Mouse (Mus musculus) forebrain, postnatal 0 days (tissue): ENCODE data around the gene Hip1. TPM values are rescaled to one million over a fixed set of nuclear protein-coding genes. Genes with fewer than 3 reads are reported as not detected.
"Not testable (repeated sequence)": the region's sequence is repeated elsewhere in the genome, so short reads cannot be mapped to it uniquely, and the experiment has no call there.

ENCODE experiments used
- ATAC-seq: fragments of 200-750 bp; cut with Nextera tagmentation; 2 replicates; pipeline ENCODE4 v1.8.0; 2017; ENCODE audit warnings: mild to moderate bottlenecking, moderate library complexity
- DNase-seq: peaks from one replicate; pipeline ENCODE4 v3.0.0-alpha.2; 2015
- H3K27ac ChIP-seq: fragments of 300-500 bp; sonication (generic); 2 replicates; pipeline ENCODE4 v1.5.1; 2014; ENCODE audit warnings: low read depth, mild to moderate bottlenecking, antibody characterized with exemption, low read length, moderate library complexity, mixed read lengths
- H3K27me3 ChIP-seq: fragments of 300-500 bp; sonication (generic); 2 replicates; pipeline ENCODE4 v1.6.1; 2014; ENCODE audit warnings: mild to moderate bottlenecking, low read length, mixed read lengths; ENCODE audit not compliant: insufficient read depth
- H3K36me3 ChIP-seq: fragments of 300-500 bp; sonication (generic); 2 replicates; pipeline ENCODE4 v1.6.1; 2014; ENCODE audit warnings: mild to moderate bottlenecking, moderate library complexity; ENCODE audit not compliant: insufficient read depth
- H3K4me1 ChIP-seq: fragments of 300-500 bp; sonication (generic); 2 replicates; pipeline ENCODE4 v1.6.1; 2014; ENCODE audit warnings: antibody characterized with exemption; ENCODE audit not compliant: insufficient read depth
- H3K4me2 ChIP-seq: fragments of 300-500 bp; sonication (generic); 2 replicates; pipeline ENCODE4 v1.6.1; 2014; ENCODE audit warnings: low read depth, mild to moderate bottlenecking, moderate library complexity
- H3K4me3 ChIP-seq: fragments of 300-500 bp; sonication (generic); 2 replicates; pipeline ENCODE4 v1.5.1; 2014; ENCODE audit warnings: low read depth, low read length, mixed read lengths
- H3K9ac ChIP-seq: fragments of 300-500 bp; sonication (generic); 2 replicates; pipeline ENCODE4 v1.6.1; 2014; ENCODE audit warnings: mild to moderate bottlenecking
- H3K9me3 ChIP-seq: fragments of 300-500 bp; sonication (generic); 2 replicates; pipeline ENCODE4 v1.6.1; 2016; ENCODE audit warnings: low read length
- CTCF ChIP-seq: sonication (generic); IDR thresholded peaks from 2 replicates; pipeline ENCODE4 v1.5.1; 2016; ENCODE audit warnings: antibody characterized with exemption, control low read depth, low read depth
- WGBS: fragments of 180-500 bp; shearing (Covaris S2); extraction: QIAGEN DNeasy Blood & Tissue Kit; methylation state at CpG from one replicate; pipeline ENCODE4 v1.1.7; 2014; 5-methylcytosine and 5-hydroxymethylcytosine counted together
- polyA plus RNA-seq: library from polyadenylated mRNA; unstranded; fragments of >200 nt; fragmentation: Nextera tagmentation; extraction: Ambion mirVana; gene quantifications from 2 replicates; pipeline ENCODE4 v1.2.1, GENCODE M21; 2015
- total RNA-seq: library from RNA; depleted of rRNA; stranded (reverse); fragments of >200 nt; gene quantifications from 2 replicates; pipeline ENCODE4 v1.2.3, GENCODE M21; 2014

Hip1 gene
- total and polyA plus RNA-seq, 2 experiments from 2014 or later: 22.5 to 91.1 TPM

- Histone ChIP-seq H3K9ac (no peak overlapping the region), H3K9me3 (no peaks in the 10 kb centered on the region), H3K27ac (no peak overlapping the region), H3K4me1 (no peaks in the 10 kb centered on the region), H3K27me3 (no peaks in the 10 kb centered on the region), H3K36me3 (peaks cover 34% of the 10 kb centered on the region), H3K4me2 (no peak overlapping the region), H3K4me3 (no peak overlapping the region)
- ATAC-seq: no peak
- no peak for DNase-seq
- WGBS: 100% methylated on average over 2 of the region's 2 CpGs
- peak; percentile 36 for TF ChIP-seq CTCF
Measured at GRCm38 (mm10) chr5:135454256-135454655, 90.7 kb downstream of the Hip1 start.

GRCm38 (mm10) chr5:135451559-135451958, 93.4 kb downstream of the Hip1 start:
- ATAC-seq, H3K27ac ChIP-seq, H3K27me3 ChIP-seq, DNase-seq, H3K4me2 ChIP-seq, H3K4me1 ChIP-seq, H3K9me3 ChIP-seq, H3K4me3 ChIP-seq, H3K9ac ChIP-seq: not testable (repeated sequence)
- WGBS: 96% methylated on average over 5 of the region's 5 CpGs
- H3K36me3 ChIP-seq: peaks cover 40% of the 10 kb centered on the region

- WGBS: 75% methylated on average over 8 of the region's 8 CpGs
- Histone ChIP-seq H3K9ac (no peak overlapping the region), H3K9me3 (no peaks in the 10 kb centered on the region), H3K4me3 (no peak overlapping the region), H3K27ac (no peak overlapping the region), H3K4me2 (no peak overlapping the region), H3K4me1 (no peaks in the 10 kb centered on the region), H3K36me3 (peaks cover 40% of the 10 kb centered on the region), H3K27me3 (no peaks in the 10 kb centered on the region)
- DNase-seq: no peak
- no peak for ATAC-seq
- no peak for TF ChIP-seq CTCF
Measured at GRCm38 (mm10) chr5:135451100-135451499, 93.8 kb downstream of the Hip1 start.

DNA sequence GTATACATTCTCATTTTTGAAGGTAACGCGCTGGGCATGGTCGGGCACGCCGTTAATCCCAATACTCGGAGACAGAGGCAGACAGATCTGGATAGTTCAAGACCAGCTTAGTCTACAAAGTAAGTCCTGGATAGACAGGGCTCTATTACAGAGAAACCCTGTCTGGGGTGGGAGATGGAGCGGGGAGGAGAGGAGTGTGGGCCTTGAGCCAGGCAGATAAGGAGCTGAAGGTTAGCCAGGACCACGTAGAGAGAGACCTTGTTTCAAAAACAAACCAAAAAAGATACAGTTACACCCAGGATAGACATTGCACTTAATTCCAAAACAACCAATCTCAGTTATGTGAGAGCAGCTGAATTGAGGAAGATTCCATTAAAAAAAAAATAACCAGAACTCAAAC, 99.2 kb downstream of the Hip1 start:
- Histone ChIP-seq H3K9me3 (no peaks in the 10 kb centered on the region), H3K9ac (no peak overlapping the region), H3K4me2 (no peak overlapping the region), H3K4me1 (no peaks in the 10 kb centered on the region), H3K27me3 (no peaks in the 10 kb centered on the region), H3K4me3 (no peak overlapping the region), H3K27ac (no peak overlapping the region), H3K36me3 (peaks cover 59% of the 10 kb centered on the region)
- DNase-seq (no peak), ATAC-seq (no peak)
- 94% methylated on average over 8 of the region's 8 CpGs for WGBS
- TF ChIP-seq CTCF: no peak

DNA sequence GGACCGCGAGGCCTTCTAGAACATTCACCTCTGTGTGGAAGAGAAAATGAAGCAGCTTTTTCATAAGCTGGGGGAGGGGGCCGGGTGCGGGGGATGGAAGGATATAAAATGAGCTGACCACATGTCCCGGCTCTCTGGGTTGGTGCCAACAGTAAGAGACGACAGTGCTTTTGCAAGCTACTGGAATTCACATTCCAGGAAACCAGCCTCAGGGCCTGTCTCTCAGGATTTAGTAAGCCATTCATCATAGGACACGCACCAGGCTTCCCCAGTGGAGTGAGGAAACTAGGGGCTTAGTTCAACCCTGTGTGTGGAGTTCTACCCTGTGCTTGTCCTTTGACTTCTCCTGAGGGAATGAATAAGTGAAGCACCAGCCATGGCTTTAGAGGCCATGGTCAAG, 102.5 kb downstream of the Hip1 start:
- Histone ChIP-seq H3K27ac (no peak overlapping the region), H3K4me1 (no peaks in the 10 kb centered on the region), H3K9ac (no peak overlapping the region), H3K4me2 (no peak overlapping the region), H3K4me3 (no peak overlapping the region), H3K27me3 (no peaks in the 10 kb centered on the region), H3K9me3 (no peaks in the 10 kb centered on the region), H3K36me3 (peaks cover 46% of the 10 kb centered on the region)
- WGBS: 85% methylated on average over 7 of the region's 7 CpGs
- DNase-seq: no peak
- ATAC-seq: no peak
- TF ChIP-seq CTCF: no peak

- Histone ChIP-seq H3K9me3 (no peaks in the 10 kb centered on the region), H3K4me2 (no peak overlapping the region), H3K27me3 (no peaks in the 10 kb centered on the region), H3K4me3 (no peak overlapping the region), H3K9ac (no peak overlapping the region), H3K27ac (no peak overlapping the region), H3K36me3 (peaks cover 55% of the 10 kb centered on the region), H3K4me1 (no peaks in the 10 kb centered on the region)
- no peak for TF ChIP-seq CTCF
- WGBS: 97% methylated on average over 10 of the region's 10 CpGs
- ATAC-seq (no peak), DNase-seq (no peak)
Measured at GRCm38 (mm10) chr5:135435039-135435438, 109.9 kb downstream of the Hip1 start.

- Histone ChIP-seq H3K27me3 (no peaks in the 10 kb centered on the region), H3K9ac (no peak overlapping the region), H3K36me3 (peaks cover 63% of the 10 kb centered on the region), H3K4me3 (no peak overlapping the region), H3K27ac (no peak overlapping the region), H3K4me2 (no peak overlapping the region), H3K9me3 (no peaks in the 10 kb centered on the region), H3K4me1 (no peaks in the 10 kb centered on the region)
- ATAC-seq (no peak), DNase-seq (no peak)
- no peak for TF ChIP-seq CTCF
- WGBS: 96% methylated on average over 4 of the region's 4 CpGs
Measured at GRCm38 (mm10) chr5:135433861-135434260, 111.1 kb downstream of the Hip1 start.

GRCm38 (mm10) chr5:135431111-135431510, 113.8 kb downstream of the Hip1 start:
- Histone ChIP-seq H3K4me2 (no peak overlapping the region), H3K4me1 (no peaks in the 10 kb centered on the region), H3K27me3 (no peaks in the 10 kb centered on the region), H3K36me3 (peaks cover 72% of the 10 kb centered on the region), H3K4me3 (no peak overlapping the region), H3K27ac (no peak overlapping the region), H3K9ac (no peak overlapping the region), H3K9me3 (no peaks in the 10 kb centered on the region)
- DNase-seq (no peak), ATAC-seq (no peak)
- WGBS: 78% methylated on average over 6 of the region's 6 CpGs
- TF ChIP-seq CTCF: no peak
